Mouse (Mus musculus) ES-E14 (cell line): ENCODE results near the gene Zfp629.

Experiments
- CHD2 ChIP-seq: IDR thresholded peaks from 2 replicates; pipeline ENCODE4 v1.6.1; 2014; ENCODE audit warnings: mild to moderate bottlenecking, low read depth, low read length, inconsistent platforms
- MAFK ChIP-seq: IDR thresholded peaks from 2 replicates; pipeline ENCODE4 v1.6.1; 2014; ENCODE audit warnings: mild to moderate bottlenecking, low read depth, low read length, inconsistent platforms; ENCODE audit not compliant: insufficient read depth

GRCm38 (mm10) chr7:127585031-127585430, 30.6 kb downstream of the Zfp629 start:
- TF ChIP-seq MAFK (no peak), CHD2 (no peak)
